Mouse (Mus musculus) cerebellum, adult 9-10 months (tissue): ENCODE results near the gene Olfr462.

Source experiments
- DNase-seq: peaks from one replicate; pipeline ENCODE4 v3.0.0; 2022

Olfr462 gene

GRCm38 (mm10) chr11:87846968-87847600, 45.0 kb downstream of the Olfr462 start:
- DNase-seq: no peak

- DNase-seq: no peak
Measured at GRCm38 (mm10) chr11:87841436-87841835, 50.6 kb downstream of the Olfr462 start.

GRCm38 (mm10) chr11:87840676-87841075, 51.4 kb downstream of the Olfr462 start:
- DNase-seq: no peak
